Mouse (Mus musculus): ENCODE results near the gene Mosmo. TPM values are rescaled to one million over a fixed set of nuclear protein-coding genes. Genes with fewer than 3 reads are reported as not detected.

Mosmo gene
- total and polyA plus RNA-seq, 3 experiments, result 10.4 to 19.0 (median 14.0) TPM

- dilution Hi-C loops (cut with MboI; ENCODE audit: extremely low pct_ligation_motif_present, extremely low pct_unique_long_range_greater_than_20kb, low sequenced_read_pairs), result no loop called here
- no peak overlapping the region for H3K9ac ChIP-seq (ENCODE audit: insufficient read depth, low read depth)
- H3K9me3 ChIP-seq (replicated peaks; ENCODE audit: low read length), result no peaks in the 10 kb centered on the region
- H3K36me3 ChIP-seq (replicated peaks in 1 of 2; ENCODE audit: control insufficient read depth in 1 of 2, insufficient read depth in 1 of 2, low read length in 1 of 2), result peaks cover 6 to 38% of the 10 kb centered on the region in 2 experiments
- no peak overlapping the region for H3K4me3 ChIP-seq (replicated peaks in 1 of 3; ENCODE audit: low read depth in 2 of 3, low read length in 2 of 3, poor library complexity in 1 of 3)
- H3K27ac ChIP-seq (ENCODE audit: insufficient read depth, low read depth), result no peak overlapping the region
- H3K4me2 ChIP-seq (ENCODE audit: insufficient read depth, low read depth, poor library complexity, severe bottlenecking), result no peak overlapping the region
- TF ChIP-seq ZNF384 (IDR thresholded peaks at IDR 0.05; ENCODE audit: low read depth, low read length), result no peak
- no peak for TF ChIP-seq MAZ (IDR thresholded peaks at IDR 0.05; ENCODE audit: low read depth, low read length)
- no peak for TF ChIP-seq POLR2AphosphoS2 (IDR thresholded peaks at IDR 0.05; ENCODE audit: low read depth, low read length)
- TF ChIP-seq NRF1 (IDR thresholded peaks at IDR 0.05; ENCODE audit: low read depth, low read length), result no peak
- no peak for TF ChIP-seq JUND (conservative IDR thresholded peaks at IDR 0.05; ENCODE audit: low read depth, low read length)
- TF ChIP-seq USF2 (conservative IDR thresholded peaks at IDR 0.05; ENCODE audit: low read depth, low read length), result no peak
- TF ChIP-seq UBTF (IDR thresholded peaks at IDR 0.05; ENCODE audit: low read depth, low read length), result no peak
- TF ChIP-seq CHD2 (IDR thresholded peaks at IDR 0.05; ENCODE audit: low read length), result no peak
- TF ChIP-seq POLR2A (IDR thresholded peaks at IDR 0.05; ENCODE audit: low read depth, low read length), result no peak
- no peak for TF ChIP-seq MXI1 (IDR thresholded peaks at IDR 0.05; ENCODE audit: low read depth, low read length)
- TF ChIP-seq IRF4 (IDR thresholded peaks at IDR 0.05; ENCODE audit: low read depth, low read length), result no peak
- TF ChIP-seq EP300 (IDR thresholded peaks at IDR 0.05; ENCODE audit: low read length), result no peak
- TF ChIP-seq USF1 (IDR thresholded peaks at IDR 0.05; ENCODE audit: low read depth, low read length), result no peak
- no peak for TF ChIP-seq ZC3H11A (IDR thresholded peaks at IDR 0.05; ENCODE audit: low read depth, low read length)
- TF ChIP-seq MYC (IDR thresholded peaks at IDR 0.05; ENCODE audit: low read depth, low read length), result no peak
- no peak for TF ChIP-seq TCF12 (IDR thresholded peaks at IDR 0.05; ENCODE audit: low read depth, low read length)
- TF ChIP-seq SMC3 (IDR thresholded peaks at IDR 0.05; ENCODE audit: low read depth, low read length), result no peak
- no peak for TF ChIP-seq E2F4 (IDR thresholded peaks at IDR 0.05; ENCODE audit: insufficient replicate concordance, low read depth, low read length)
- TF ChIP-seq GABPA (IDR thresholded peaks at IDR 0.05; ENCODE audit: insufficient replicate concordance, low read depth, low read length), result no peak
- no peak for DNase-seq (ENCODE audit: extremely low read depth)
- H3K27me3 ChIP-seq (replicated peaks), result no peaks in the 10 kb centered on the region
- peaks cover 5 to 10% of the 10 kb centered on the region in 2 experiments; a peak in 1 of 4 replicates for H3K4me1 ChIP-seq (ENCODE audit: control insufficient read depth in 1 of 2, insufficient read depth in 2 of 2)
- in situ Hi-C loops (cut with MboI; ENCODE audit: low pct_ligation_motif_present, low pct_unique_long_range_greater_than_20kb, low sequenced_read_pairs), result no loop called here
- H3K79me2 ChIP-seq (replicated peaks; ENCODE audit: control insufficient read depth, extremely low read depth, insufficient read depth, poor library complexity, severe bottlenecking), result peaks cover 4% of the 10 kb centered on the region; the same call in 1 of the 2 replicates
These were observed 18.2 kb downstream of the Mosmo start for GRCm38 (mm10) chr7:120695641-120696040.

GRCm38 (mm10) chr7:120696331-120696730 is 18.9 kb downstream of the Mosmo start:
- H3K9me3 ChIP-seq (replicated peaks; ENCODE audit: low read length), result no peaks in the 10 kb centered on the region
- H3K4me3 ChIP-seq (replicated peaks in 1 of 3; ENCODE audit: low read depth in 2 of 3, low read length in 2 of 3, poor library complexity in 1 of 3), result no peak overlapping the region
- H3K36me3 ChIP-seq (replicated peaks in 1 of 2; ENCODE audit: control insufficient read depth in 1 of 2, insufficient read depth in 1 of 2, low read length in 1 of 2), result peaks cover 6 to 32% of the 10 kb centered on the region in 2 experiments
- in situ Hi-C loops (cut with MboI; ENCODE audit: low pct_ligation_motif_present, low pct_unique_long_range_greater_than_20kb, low sequenced_read_pairs) (no loop called here), dilution Hi-C loops (cut with MboI; ENCODE audit: extremely low pct_ligation_motif_present, extremely low pct_unique_long_range_greater_than_20kb, low sequenced_read_pairs) (no loop called here)
- H3K27ac ChIP-seq (ENCODE audit: insufficient read depth, low read depth), result no peak overlapping the region
- no peak for DNase-seq (ENCODE audit: extremely low read depth)
- no peak overlapping the region for H3K9ac ChIP-seq (ENCODE audit: insufficient read depth, low read depth)
- TF ChIP-seq KAT2A (IDR thresholded peaks at IDR 0.05; ENCODE audit: insufficient replicate concordance, low read length), result no peak
- no peak for TF ChIP-seq CHD2 (IDR thresholded peaks at IDR 0.05; ENCODE audit: low read length)
- TF ChIP-seq HCFC1 (IDR thresholded peaks at IDR 0.05; ENCODE audit: low read depth, low read length), result no peak
- TF ChIP-seq GABPA (IDR thresholded peaks at IDR 0.05; ENCODE audit: insufficient replicate concordance, low read depth, low read length), result no peak
- TF ChIP-seq RAD21 (IDR thresholded peaks at IDR 0.05; ENCODE audit: low read depth, low read length), result no peak
- TF ChIP-seq ZNF384 (IDR thresholded peaks at IDR 0.05; ENCODE audit: low read depth, low read length), result no peak
- TF ChIP-seq CHD1 (IDR thresholded peaks at IDR 0.05; ENCODE audit: low read depth, low read length), result no peak
- TF ChIP-seq NRF1 (IDR thresholded peaks at IDR 0.05; ENCODE audit: low read depth, low read length), result no peak
- TF ChIP-seq PAX5 (IDR thresholded peaks at IDR 0.05; ENCODE audit: low read length), result no peak
- TF ChIP-seq MXI1 (IDR thresholded peaks at IDR 0.05; ENCODE audit: low read depth, low read length), result no peak
- TF ChIP-seq MAFK (IDR thresholded peaks at IDR 0.05; ENCODE audit: insufficient replicate concordance, low read length), result no peak
- TF ChIP-seq POLR2A (IDR thresholded peaks at IDR 0.05; ENCODE audit: low read depth, low read length), result no peak
- no peak for TF ChIP-seq MYC (IDR thresholded peaks at IDR 0.05; ENCODE audit: low read depth, low read length)
- no peak for TF ChIP-seq TBP (conservative IDR thresholded peaks at IDR 0.05; ENCODE audit: low read depth, low read length)
- TF ChIP-seq E2F4 (IDR thresholded peaks at IDR 0.05; ENCODE audit: insufficient replicate concordance, low read depth, low read length), result no peak
- TF ChIP-seq CTCF (conservative IDR thresholded peaks at IDR 0.05 in 1 of 2, IDR thresholded peaks at IDR 0.05 in 1 of 2; ENCODE audit: low read depth in 2 of 2, low read length in 2 of 2), result no peak
- no peak for TF ChIP-seq IRF4 (IDR thresholded peaks at IDR 0.05; ENCODE audit: low read depth, low read length)
- TF ChIP-seq EP300 (IDR thresholded peaks at IDR 0.05; ENCODE audit: low read length), result no peak
- no peak for TF ChIP-seq MAX (IDR thresholded peaks at IDR 0.05; ENCODE audit: low read length)
- no peaks in the 10 kb centered on the region for H3K27me3 ChIP-seq (replicated peaks)
- H3K4me1 ChIP-seq (ENCODE audit: control insufficient read depth in 1 of 2, insufficient read depth in 2 of 2), result peaks cover 5 to 10% of the 10 kb centered on the region in 2 experiments; a peak in 1 of 4 replicates
- peaks cover 4% of the 10 kb centered on the region; the same call in 1 of the 2 replicates for H3K79me2 ChIP-seq (replicated peaks; ENCODE audit: control insufficient read depth, extremely low read depth, insufficient read depth, poor library complexity, severe bottlenecking)
- no peak overlapping the region for H3K4me2 ChIP-seq (ENCODE audit: insufficient read depth, low read depth, poor library complexity, severe bottlenecking)

Data from CH12.LX (cell line).